Mouse (Mus musculus): ENCODE results near the gene Rrp9. TPM values are rescaled to one million over a fixed set of nuclear protein-coding genes. Genes with fewer than 3 reads are reported as not detected.

The Rrp9 gene
- total RNA-seq, 1 experiment: 187 TPM

DNA sequence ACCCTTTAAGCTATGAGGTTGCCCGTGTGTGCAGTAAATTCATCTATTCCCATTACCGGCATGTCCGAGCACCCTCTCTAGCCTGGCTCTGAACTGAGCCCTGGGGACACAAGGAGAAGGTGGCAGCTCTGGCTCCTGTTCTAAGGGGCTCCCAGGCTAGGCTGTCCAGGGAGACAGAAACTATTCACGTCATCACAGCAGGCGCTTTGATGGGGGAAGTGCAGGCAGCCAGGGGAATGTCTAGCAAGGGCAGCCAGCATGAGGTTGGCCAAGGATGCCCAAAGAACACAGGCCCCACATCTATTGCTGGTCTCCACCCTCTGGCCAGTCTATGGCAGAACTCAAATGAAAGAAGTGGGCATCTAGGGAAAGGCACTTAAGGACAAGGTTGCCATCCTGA, 17.8 kb upstream of the Rrp9 start:
- peaks cover 22% of the 10 kb centered on the region for H3K36me3 ChIP-seq (ENCODE audit: control insufficient read depth, insufficient read depth, low read length, poor library complexity, severe bottlenecking)
- no peaks in the 10 kb centered on the region for H3K9me3 ChIP-seq (ENCODE audit: control insufficient read depth, insufficient read depth, low read depth, low read length)
- H3K27ac ChIP-seq (ENCODE audit: insufficient read depth, low read depth, low read length, poor library complexity, severe bottlenecking): no peak overlapping the region
- in situ Hi-C loops (cut with MboI; ENCODE audit: low sequenced_read_pairs in 2 of 2, unreplicated experiment in 2 of 2): no loop called here
- H3K4me3 ChIP-seq (ENCODE audit: insufficient read depth in 1 of 2, low read depth in 1 of 2, low read length in 2 of 2, poor library complexity in 1 of 2, severe bottlenecking in 1 of 2): no peak overlapping the region
- H3K9ac ChIP-seq (ENCODE audit: insufficient read depth, low read depth, low read length, poor library complexity, severe bottlenecking): peak overlapping the region; percentile 11; the same call in 1 of the 2 replicates
- TF ChIP-seq CHD2 (IDR thresholded peaks at IDR 0.05; ENCODE audit: low read depth, low read length): no peak
- TF ChIP-seq HCFC1 (IDR thresholded peaks at IDR 0.05; ENCODE audit: borderline replicate concordance, insufficient read depth, low read length): no peak
- TF ChIP-seq ZNF384 (IDR thresholded peaks at IDR 0.05; ENCODE audit: low read depth, low read length): no peak
- no peak for TF ChIP-seq ZC3H11A (IDR thresholded peaks at IDR 0.05; ENCODE audit: borderline replicate concordance, low read depth, low read length)
- no peak for TF ChIP-seq MAFK (IDR thresholded peaks at IDR 0.05; ENCODE audit: insufficient read depth, low read depth, low read length)
- no peak for DNase-seq (ENCODE audit: low read depth, low spot score)
- peaks cover 14 to 40% of the 10 kb centered on the region in 2 experiments for H3K4me1 ChIP-seq (ENCODE audit: control insufficient read depth in 2 of 2, insufficient read depth in 2 of 2, low read length in 2 of 2, poor library complexity in 1 of 2)

DNA sequence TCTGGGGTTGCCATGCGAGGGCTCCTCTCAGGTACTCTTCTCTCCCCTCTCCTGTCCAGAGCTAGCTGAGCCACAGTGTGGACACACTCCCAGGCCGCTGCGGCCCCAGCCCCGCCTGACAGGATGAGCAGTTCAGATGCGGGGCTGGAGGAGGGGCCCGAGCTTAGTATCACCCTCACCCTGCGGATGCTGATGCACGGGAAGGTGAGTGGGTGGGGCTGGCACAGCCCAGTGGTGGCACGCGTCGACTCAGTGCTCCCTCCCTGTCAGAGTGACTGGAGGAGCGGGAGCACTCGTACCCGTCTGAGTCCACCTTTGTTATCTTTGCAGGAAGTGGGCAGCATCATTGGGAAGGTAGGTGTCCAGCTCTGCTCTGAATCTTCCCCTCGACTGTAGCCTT, 15.8 kb upstream of the Rrp9 start:
- Histone ChIP-seq H3K4me1 (ENCODE audit: control insufficient read depth in 2 of 2, insufficient read depth in 2 of 2, low read length in 2 of 2, poor library complexity in 1 of 2) (peaks cover 14 to 56% of the 10 kb centered on the region in 2 experiments), H3K27ac (ENCODE audit: insufficient read depth, low read depth, low read length, poor library complexity, severe bottlenecking) (no peak overlapping the region), H3K36me3 (ENCODE audit: control insufficient read depth, insufficient read depth, low read length, poor library complexity, severe bottlenecking) (peaks cover 30% of the 10 kb centered on the region), H3K9ac (ENCODE audit: insufficient read depth, low read depth, low read length, poor library complexity, severe bottlenecking) (no peak overlapping the region), H3K4me3 (ENCODE audit: insufficient read depth in 1 of 2, low read depth in 1 of 2, low read length in 2 of 2, poor library complexity in 1 of 2, severe bottlenecking in 1 of 2) (no peak overlapping the region), H3K9me3 (ENCODE audit: control insufficient read depth, insufficient read depth, low read depth, low read length) (no peaks in the 10 kb centered on the region)
- in situ Hi-C loops (cut with MboI; ENCODE audit: low sequenced_read_pairs in 2 of 2, unreplicated experiment in 2 of 2): no loop called here
- TF ChIP-seq CHD2 (IDR thresholded peaks at IDR 0.05; ENCODE audit: low read depth, low read length) (no peak), MAFK (IDR thresholded peaks at IDR 0.05; ENCODE audit: insufficient read depth, low read depth, low read length) (no peak), HCFC1 (IDR thresholded peaks at IDR 0.05; ENCODE audit: borderline replicate concordance, insufficient read depth, low read length) (no peak), ZC3H11A (IDR thresholded peaks at IDR 0.05; ENCODE audit: borderline replicate concordance, low read depth, low read length) (no peak), ZNF384 (IDR thresholded peaks at IDR 0.05; ENCODE audit: low read depth, low read length) (no peak)
- DNase-seq (ENCODE audit: low read depth, low spot score): no peak

DNA sequence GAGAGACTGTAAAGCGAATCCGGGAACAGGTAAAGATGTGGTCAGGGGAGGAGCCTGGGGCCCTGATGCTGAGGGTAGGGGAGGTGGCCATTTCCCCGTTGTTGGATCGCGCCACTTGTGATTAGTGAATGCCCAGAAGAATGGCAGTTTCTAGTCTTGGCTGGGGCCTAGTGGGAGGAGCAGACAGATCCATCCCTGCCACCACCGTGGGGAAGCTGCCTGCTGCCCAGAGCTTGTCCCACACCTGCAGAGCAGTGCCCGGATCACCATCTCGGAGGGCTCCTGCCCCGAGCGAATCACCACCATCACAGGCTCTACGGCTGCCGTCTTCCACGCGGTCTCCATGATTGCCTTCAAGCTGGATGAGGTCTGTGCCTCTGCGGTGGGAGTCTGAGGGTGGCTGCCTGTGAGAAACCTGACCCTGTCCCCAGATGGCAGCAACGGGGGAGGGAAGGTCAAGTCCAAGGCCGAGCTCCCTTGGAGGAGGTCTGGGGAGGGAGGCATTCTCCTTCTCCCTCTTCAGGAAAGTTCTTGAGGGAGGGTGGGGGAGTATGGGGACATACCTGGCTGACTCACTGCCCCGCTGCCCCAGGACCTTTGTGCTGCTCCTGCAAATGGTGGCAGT, 15.2 kb upstream of the Rrp9 start:
- Histone ChIP-seq H3K27ac (ENCODE audit: insufficient read depth, low read depth, low read length, poor library complexity, severe bottlenecking) (no peak overlapping the region), H3K9ac (ENCODE audit: insufficient read depth, low read depth, low read length, poor library complexity, severe bottlenecking) (no peak overlapping the region), H3K9me3 (ENCODE audit: control insufficient read depth, insufficient read depth, low read depth, low read length) (no peaks in the 10 kb centered on the region), H3K36me3 (ENCODE audit: control insufficient read depth, insufficient read depth, low read length, poor library complexity, severe bottlenecking) (peaks cover 30% of the 10 kb centered on the region), H3K4me1 (ENCODE audit: control insufficient read depth in 2 of 2, insufficient read depth in 2 of 2, low read length in 2 of 2, poor library complexity in 1 of 2) (peaks cover 14 to 56% of the 10 kb centered on the region in 2 experiments), H3K4me3 (ENCODE audit: insufficient read depth in 1 of 2, low read depth in 1 of 2, low read length in 2 of 2, poor library complexity in 1 of 2, severe bottlenecking in 1 of 2) (no peak overlapping the region)
- no peak for DNase-seq (ENCODE audit: low read depth, low spot score)
- in situ Hi-C loops (cut with MboI; ENCODE audit: low sequenced_read_pairs in 2 of 2, unreplicated experiment in 2 of 2): no loop called here
- no peak for TF ChIP-seq MAFK (IDR thresholded peaks at IDR 0.05; ENCODE audit: insufficient read depth, low read depth, low read length)

DNA sequence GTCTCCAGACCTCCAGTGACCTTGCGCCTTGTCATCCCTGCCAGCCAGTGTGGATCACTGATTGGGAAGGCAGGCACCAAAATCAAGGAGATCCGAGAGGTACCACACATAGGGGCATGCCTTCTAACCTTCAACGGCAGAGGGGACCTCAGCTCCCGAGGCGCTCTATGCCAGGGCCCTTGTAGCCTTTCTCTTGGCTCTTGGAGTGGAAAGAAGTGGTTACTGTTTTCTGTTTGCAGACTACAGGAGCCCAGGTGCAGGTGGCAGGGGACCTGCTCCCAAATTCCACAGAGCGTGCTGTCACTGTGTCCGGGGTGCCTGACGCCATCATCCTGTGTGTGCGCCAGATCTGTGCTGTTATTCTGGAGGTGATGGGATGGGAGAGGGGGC, 14.7 kb upstream of the Rrp9 start:
- TF ChIP-seq MAFK (IDR thresholded peaks at IDR 0.05; ENCODE audit: insufficient read depth, low read depth, low read length) (no peak), ZNF384 (IDR thresholded peaks at IDR 0.05; ENCODE audit: low read depth, low read length) (no peak), ZC3H11A (IDR thresholded peaks at IDR 0.05; ENCODE audit: borderline replicate concordance, low read depth, low read length) (no peak), HCFC1 (IDR thresholded peaks at IDR 0.05; ENCODE audit: borderline replicate concordance, insufficient read depth, low read length) (no peak), CHD2 (IDR thresholded peaks at IDR 0.05; ENCODE audit: low read depth, low read length) (no peak)
- H3K9me3 ChIP-seq (ENCODE audit: control insufficient read depth, insufficient read depth, low read depth, low read length): no peaks in the 10 kb centered on the region
- H3K4me3 ChIP-seq (ENCODE audit: insufficient read depth in 1 of 2, low read depth in 1 of 2, low read length in 2 of 2, poor library complexity in 1 of 2, severe bottlenecking in 1 of 2): no peak overlapping the region
- H3K36me3 ChIP-seq (ENCODE audit: control insufficient read depth, insufficient read depth, low read length, poor library complexity, severe bottlenecking): peaks cover 30% of the 10 kb centered on the region
- peaks cover 14 to 57% of the 10 kb centered on the region in 2 experiments for H3K4me1 ChIP-seq (ENCODE audit: control insufficient read depth in 2 of 2, insufficient read depth in 2 of 2, low read length in 2 of 2, poor library complexity in 1 of 2)
- H3K27ac ChIP-seq (ENCODE audit: insufficient read depth, low read depth, low read length, poor library complexity, severe bottlenecking): no peak overlapping the region
- DNase-seq (ENCODE audit: low read depth, low spot score): no peak
- in situ Hi-C loops (cut with MboI; ENCODE audit: low sequenced_read_pairs in 2 of 2, unreplicated experiment in 2 of 2): no loop called here
- no peak overlapping the region for H3K9ac ChIP-seq (ENCODE audit: insufficient read depth, low read depth, low read length, poor library complexity, severe bottlenecking)

All from ES-E14 (cell line).